Mouse (Mus musculus) limb, embryonic 15.5 days (tissue): ENCODE results near the gene Paqr7. TPM values are rescaled to one million over a fixed set of nuclear protein-coding genes. Genes with fewer than 3 reads are reported as not detected.

Experiments
- ATAC-seq: fragments of 200-750 bp; cut with Nextera tagmentation; 2 replicates; pipeline ENCODE4 v1.8.0; 2017; ENCODE audit warnings: low read depth, moderate TSS enrichment; ENCODE audit not compliant: insufficient number of reproducible peaks, low FRiP score, low TSS enrichment
- H3K27ac ChIP-seq: fragments of 300-500 bp; sonication (generic); 2 replicates; pipeline ENCODE4 v1.5.1; 2015; ENCODE audit warnings: moderate library complexity, mild to moderate bottlenecking, inconsistent platforms
- H3K27me3 ChIP-seq: fragments of 300-500 bp; sonication (generic); 2 replicates; pipeline ENCODE4 v1.6.1; 2015; ENCODE audit warnings: inconsistent platforms
- H3K36me3 ChIP-seq: fragments of 300-500 bp; sonication (generic); 2 replicates; pipeline ENCODE4 v1.6.1; 2015; ENCODE audit warnings: inconsistent platforms
- H3K4me1 ChIP-seq: fragments of 300-500 bp; sonication (generic); 2 replicates; pipeline ENCODE4 v1.6.1; 2015; ENCODE audit warnings: inconsistent platforms
- H3K4me2 ChIP-seq: fragments of 300-500 bp; sonication (generic); 2 replicates; pipeline ENCODE4 v1.6.1; 2015; ENCODE audit warnings: mild to moderate bottlenecking, inconsistent platforms
- H3K4me3 ChIP-seq: fragments of 300-500 bp; sonication (generic); 2 replicates; pipeline ENCODE4 v1.5.1; 2015; ENCODE audit warnings: mild to moderate bottlenecking, inconsistent platforms
- H3K9ac ChIP-seq: fragments of 300-500 bp; sonication (generic); 2 replicates; pipeline ENCODE4 v1.6.1; 2015; ENCODE audit warnings: inconsistent platforms
- H3K9me3 ChIP-seq: fragments of 300-500 bp; sonication (generic); 2 replicates; pipeline ENCODE4 v1.6.1; 2016; ENCODE audit warnings: inconsistent platforms
- WGBS: fragments of 180-500 bp; shearing (Covaris S2); methylation state at CpG from one replicate; pipeline ENCODE4 v1.1.7; 2015; 5-methylcytosine and 5-hydroxymethylcytosine counted together
- polyA plus RNA-seq: library from polyadenylated mRNA; unstranded; fragments of >200 nt; fragmentation: Nextera tagmentation; extraction: Ambion mirVana; gene quantifications from 2 replicates; pipeline ENCODE4 v1.2.1, GENCODE M21; 2015

Paqr7 gene
- polyA plus RNA-seq, 1 experiment from 2014 or later = 6.3 TPM

DNA sequence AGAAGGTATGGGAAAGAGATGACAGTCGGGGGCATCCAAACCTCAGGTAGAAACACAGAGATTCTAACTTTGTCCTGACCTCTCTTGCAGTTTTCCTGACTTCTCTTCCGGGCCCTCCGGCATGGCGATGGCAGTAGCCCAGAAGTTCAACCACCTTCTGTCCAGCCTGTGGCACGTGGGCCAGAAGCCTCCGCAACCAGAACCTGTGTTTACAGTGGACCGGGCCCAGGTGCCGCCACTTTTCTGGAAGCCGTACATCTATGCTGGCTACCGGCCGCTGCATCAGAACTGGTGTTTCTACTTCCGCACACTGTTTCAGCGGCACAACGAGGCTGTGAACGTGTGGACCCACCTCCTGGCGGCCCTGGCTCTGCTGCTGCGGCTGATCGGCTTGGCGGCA is 10.2 kb downstream of the Paqr7 start:
- no peaks in the 10 kb centered on the region for H3K27me3 ChIP-seq
- ATAC-seq = no peak
- peaks cover 13% of the 10 kb centered on the region; the same call in 1 of the 2 replicates for H3K36me3 ChIP-seq
- WGBS = 85% methylated on average over 19 of the region's 19 CpGs
- no peak overlapping the region for H3K9ac ChIP-seq
- no peak overlapping the region for H3K27ac ChIP-seq
- no peak overlapping the region for H3K4me2 ChIP-seq
- H3K9me3 ChIP-seq = no peaks in the 10 kb centered on the region
- H3K4me1 ChIP-seq = peaks cover 9% of the 10 kb centered on the region
- no peak overlapping the region for H3K4me3 ChIP-seq

DNA sequence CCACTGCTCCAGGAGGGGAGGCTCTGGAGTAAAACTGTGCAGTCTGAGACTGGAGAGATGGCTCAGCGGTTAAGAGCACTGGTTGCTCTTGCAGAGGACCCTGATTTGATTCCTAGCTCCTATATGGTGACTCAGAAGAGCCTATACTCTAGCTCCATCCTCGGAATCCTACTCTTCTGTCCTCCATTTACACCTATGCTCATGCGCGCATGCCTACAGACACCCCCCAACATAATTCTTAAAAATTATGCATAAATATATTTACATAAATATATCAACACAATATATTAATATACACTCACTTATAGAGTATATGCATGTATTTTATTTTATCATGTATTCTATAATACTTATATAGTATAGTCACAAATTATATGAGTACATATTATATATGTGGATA is 13.9 kb downstream of the Paqr7 start:
- 78% methylated on average over 4 of the region's 4 CpGs for WGBS
- H3K4me2 ChIP-seq = peak overlapping the region; percentile 97

DNA sequence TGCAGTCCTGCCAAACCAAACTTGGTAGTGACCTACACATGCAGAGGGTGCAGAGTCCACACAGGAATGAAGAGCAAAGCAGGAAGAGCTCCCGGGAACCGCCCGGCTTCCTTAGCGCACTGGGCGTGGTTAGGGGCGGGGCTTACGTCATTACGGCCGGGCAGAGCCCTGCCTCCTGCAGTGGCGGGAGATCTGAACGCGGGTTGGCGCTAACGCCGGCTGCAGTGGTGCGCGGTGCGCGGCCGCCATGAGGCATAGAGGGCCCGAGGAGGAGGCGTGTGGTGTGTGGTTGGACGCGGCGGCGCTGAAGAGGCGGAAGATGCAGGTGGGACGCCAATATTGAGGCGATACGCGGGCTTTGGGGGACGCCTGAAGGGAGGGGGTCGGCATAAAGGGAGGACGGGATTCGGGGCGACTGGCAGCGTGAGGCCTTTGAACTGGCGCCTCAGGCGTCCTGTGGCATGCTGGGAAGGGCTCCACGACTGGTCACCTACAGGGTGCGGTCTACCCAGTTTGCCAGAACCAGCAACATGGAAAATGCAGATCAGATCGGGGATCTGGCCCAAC is 14.4 kb downstream of the Paqr7 start, which contains the start of gene Aunip:
TSS of gene Aunip (plus strand) at position 155 of the 567 bp plus-strand sequence.
- peaks cover 23% of the 10 kb centered on the region for H3K4me1 ChIP-seq
- WGBS = under 1% methylated on average over 42 of the region's 42 CpGs

More for the DNA sequence above, 13.9 kb downstream of the Paqr7 start:
- no peaks in the 10 kb centered on the region for H3K27me3 ChIP-seq
- H3K4me1 ChIP-seq = peaks cover 23% of the 10 kb centered on the region
- no peaks in the 10 kb centered on the region for H3K9me3 ChIP-seq
- H3K9ac ChIP-seq = no peak overlapping the region
- H3K4me3 ChIP-seq = peak overlapping the region; percentile 62; the same call in 1 of the 2 replicates
- no peak overlapping the region for H3K27ac ChIP-seq
- no peak for ATAC-seq
- peaks cover 13% of the 10 kb centered on the region; the same call in 1 of the 2 replicates for H3K36me3 ChIP-seq

DNA sequence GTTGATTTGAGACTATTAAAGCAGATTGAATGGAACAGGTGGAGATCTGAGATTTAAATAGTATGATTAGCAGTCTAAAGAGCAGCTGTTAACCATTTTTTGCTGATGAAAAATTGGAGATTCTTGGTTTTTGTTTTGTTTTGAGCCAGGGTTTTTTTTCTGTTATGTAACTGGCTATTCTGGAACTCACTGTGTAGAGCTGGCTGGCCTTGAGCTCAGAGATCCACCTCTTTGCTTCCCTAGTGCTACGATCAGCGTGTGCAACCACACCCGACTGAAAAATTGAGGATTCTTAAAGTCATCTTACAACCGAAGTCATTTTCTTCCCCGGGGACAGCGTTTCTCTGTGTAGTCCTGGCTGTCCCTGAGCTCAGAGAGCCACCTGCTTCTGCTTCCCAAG is 15.2 kb downstream of the Paqr7 start:
- Histone ChIP-seq H3K4me1 (peaks cover 23% of the 10 kb centered on the region), H3K4me3 (peak overlapping the region; percentile 62), H3K27ac (no peak overlapping the region), H3K36me3 (peaks cover 13% of the 10 kb centered on the region; the same call in 1 of the 2 replicates), H3K9me3 (no peaks in the 10 kb centered on the region), H3K4me2 (peak overlapping the region; percentile 97), H3K9ac (no peak overlapping the region), H3K27me3 (no peaks in the 10 kb centered on the region)
- 71% methylated on average over 6 of the region's 6 CpGs for WGBS
- ATAC-seq = no peak

More for the DNA sequence above, 14.4 kb downstream of the Paqr7 start, which contains the start of gene Aunip:
- H3K27me3 ChIP-seq = no peaks in the 10 kb centered on the region
- peaks cover 13% of the 10 kb centered on the region; the same call in 1 of the 2 replicates for H3K36me3 ChIP-seq
- peak within 1 kb of the TSS; percentile 97 for H3K4me2 ChIP-seq
- peak within 1 kb of the TSS; percentile 52 for H3K9ac ChIP-seq
- no peaks in the 10 kb centered on the region for H3K9me3 ChIP-seq
- peak; percentile 90 for ATAC-seq
- peak within 1 kb of the TSS; percentile 11; the same call in 1 of the 2 replicates for H3K27ac ChIP-seq
- peak within 1 kb of the TSS; percentile 62 for H3K4me3 ChIP-seq

DNA sequence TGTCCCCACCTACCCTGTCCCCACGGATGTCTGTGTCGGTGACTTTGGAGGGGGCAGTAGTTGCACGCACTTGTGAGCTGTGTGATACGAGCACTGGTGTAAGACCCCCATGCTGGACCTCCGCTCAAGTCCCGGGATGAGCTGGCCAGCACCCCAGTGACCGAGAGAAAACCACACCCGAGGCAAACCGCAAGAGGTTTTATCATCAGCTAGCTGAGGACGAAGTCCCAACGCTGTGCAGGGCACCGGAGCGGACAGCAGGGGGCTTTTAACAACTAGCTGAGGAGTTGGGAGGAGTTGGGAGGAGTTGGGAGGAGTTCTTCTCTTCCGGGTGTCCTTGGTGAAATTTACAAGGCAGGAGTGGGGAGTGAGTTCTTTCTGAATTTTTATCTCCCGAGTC is 16.3 kb downstream of the Paqr7 start:
- Histone ChIP-seq H3K4me3 (peak overlapping the region; percentile 20; the same call in 1 of the 2 replicates), H3K4me2 (peak overlapping the region; percentile 39), H3K9ac (no peak overlapping the region), H3K36me3 (0 out of 2 replicates have a peak, but pooled peaks cover 5% of the 10 kb centered on the region), H3K27ac (0 out of 2 replicates have a peak overlapping the region, but pooled peaks have one; percentile 22), H3K4me1 (peaks cover 24% of the 10 kb centered on the region), H3K27me3 (no peaks in the 10 kb centered on the region), H3K9me3 (no peaks in the 10 kb centered on the region)
- no peak for ATAC-seq
- WGBS = 17% methylated on average over 15 of the region's 15 CpGs

DNA sequence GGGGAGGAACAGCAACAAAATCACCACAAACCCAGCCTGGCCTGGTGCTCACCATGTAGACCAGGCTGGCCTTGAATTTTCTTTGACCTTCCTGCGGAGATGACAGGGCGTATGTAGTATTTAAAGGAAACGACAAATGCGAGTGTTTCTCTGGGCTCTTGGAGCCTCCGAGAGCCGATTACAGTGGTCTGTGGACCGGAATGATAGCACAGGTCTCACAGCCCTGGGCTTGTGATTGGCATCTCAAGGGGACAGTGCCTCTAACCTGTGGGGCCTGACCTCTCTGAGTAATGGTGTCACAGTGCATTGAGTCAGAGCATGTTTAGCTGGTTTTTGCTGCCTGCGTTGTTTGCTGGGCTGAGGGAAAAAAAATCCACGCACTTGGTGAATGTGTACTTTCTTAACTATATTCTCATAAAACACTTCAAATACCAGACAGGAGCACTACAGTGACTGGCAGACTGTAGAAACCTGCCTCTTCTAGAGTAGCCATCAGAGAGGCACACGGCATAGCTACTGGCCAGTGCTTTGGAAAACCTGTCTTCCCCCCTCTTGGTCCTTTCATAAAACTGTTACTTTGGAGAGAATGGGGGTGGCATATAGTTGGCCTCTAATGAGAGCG is 17.9 kb downstream of the Paqr7 start:
- H3K36me3 ChIP-seq = no peaks in the 10 kb centered on the region
- H3K4me2 ChIP-seq = no peak overlapping the region
- peaks cover 24% of the 10 kb centered on the region for H3K4me1 ChIP-seq
- 85% methylated on average over 11 of the region's 11 CpGs for WGBS
- no peaks in the 10 kb centered on the region for H3K27me3 ChIP-seq
- no peak for ATAC-seq
- no peak overlapping the region for H3K4me3 ChIP-seq
- H3K9ac ChIP-seq = no peak overlapping the region
- no peaks in the 10 kb centered on the region for H3K9me3 ChIP-seq
- no peak overlapping the region for H3K27ac ChIP-seq

DNA sequence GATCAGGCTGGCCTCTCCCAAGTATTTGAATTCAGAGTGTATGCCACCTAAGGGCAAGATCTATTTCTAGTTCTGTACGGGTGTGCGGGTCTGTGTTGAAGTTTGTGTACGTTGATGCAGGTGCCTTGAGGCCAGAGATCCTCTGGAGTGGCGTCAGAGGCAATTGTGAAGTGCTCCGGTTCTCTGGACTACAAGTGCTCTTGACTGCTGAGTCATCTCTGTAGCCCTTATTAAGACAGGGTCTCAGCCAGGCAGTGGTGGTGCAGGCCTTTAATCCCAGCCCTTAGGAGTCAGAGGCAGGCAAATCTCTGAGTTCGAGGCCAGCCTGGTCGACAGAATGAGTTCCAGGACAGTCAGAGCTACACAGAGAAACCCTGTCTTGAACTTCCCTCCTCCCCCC is 19.1 kb downstream of the Paqr7 start:
- H3K9me3 ChIP-seq = no peaks in the 10 kb centered on the region
- no peak for ATAC-seq
- H3K27ac ChIP-seq = no peak overlapping the region
- H3K27me3 ChIP-seq = no peaks in the 10 kb centered on the region
- H3K36me3 ChIP-seq = no peaks in the 10 kb centered on the region
- H3K9ac ChIP-seq = no peak overlapping the region
- no peak overlapping the region for H3K4me2 ChIP-seq
- no peak overlapping the region for H3K4me3 ChIP-seq
- WGBS = 78% methylated on average over 7 of the region's 7 CpGs
- peaks cover 24% of the 10 kb centered on the region for H3K4me1 ChIP-seq

DNA sequence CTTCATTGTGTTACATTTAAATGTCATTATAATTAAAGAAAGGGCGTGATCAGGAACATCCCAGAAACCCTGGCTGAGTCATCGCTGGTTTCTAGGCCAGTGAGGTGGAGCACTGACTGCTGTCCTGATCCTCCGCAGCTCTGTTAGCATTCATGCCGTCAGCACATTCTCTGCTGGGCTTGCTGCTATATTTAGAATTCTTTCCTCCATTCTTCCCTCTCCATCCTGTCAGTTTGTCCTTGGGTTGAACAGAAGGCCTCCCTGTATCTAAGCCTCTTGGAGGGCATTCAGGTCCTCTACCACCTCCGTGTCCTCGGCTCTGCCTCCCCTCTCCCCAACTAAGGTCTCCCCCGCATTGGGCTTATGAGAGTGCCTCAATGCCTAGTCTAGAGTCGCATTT is 20.5 kb downstream of the Paqr7 start:
- Histone ChIP-seq H3K27ac (peak overlapping the region; percentile 33; the same call in 1 of the 2 replicates), H3K9me3 (no peaks in the 10 kb centered on the region), H3K4me1 (peaks cover 14% of the 10 kb centered on the region), H3K9ac (no peak overlapping the region), H3K4me2 (no peak overlapping the region), H3K27me3 (no peaks in the 10 kb centered on the region), H3K4me3 (no peak overlapping the region), H3K36me3 (no peaks in the 10 kb centered on the region; the same call in 1 of the 2 replicates)
- 71% methylated on average over 8 of the region's 8 CpGs for WGBS
- ATAC-seq = no peak

DNA sequence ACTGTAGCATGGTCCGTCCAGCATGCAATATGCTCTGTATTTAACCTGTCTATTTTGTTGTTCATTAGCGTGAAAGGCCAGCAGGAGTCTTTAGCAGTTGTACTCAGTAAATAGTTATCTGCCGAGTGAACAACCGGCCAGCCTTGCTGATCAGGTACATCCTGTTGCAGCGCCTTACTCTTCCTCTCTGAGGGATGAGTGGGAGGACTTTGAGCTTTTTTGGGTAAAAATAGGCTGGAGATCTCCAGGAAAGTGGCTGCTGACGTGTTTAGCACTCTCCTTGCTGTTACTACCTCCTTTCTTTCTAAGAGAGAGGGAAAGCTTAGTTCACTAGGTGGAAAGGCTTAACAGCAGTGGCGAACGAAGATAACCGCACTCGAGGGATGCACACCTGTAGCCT is 21.2 kb downstream of the Paqr7 start:
- no peak for ATAC-seq
- H3K36me3 ChIP-seq = no peaks in the 10 kb centered on the region; the same call in 1 of the 2 replicates

DNA sequence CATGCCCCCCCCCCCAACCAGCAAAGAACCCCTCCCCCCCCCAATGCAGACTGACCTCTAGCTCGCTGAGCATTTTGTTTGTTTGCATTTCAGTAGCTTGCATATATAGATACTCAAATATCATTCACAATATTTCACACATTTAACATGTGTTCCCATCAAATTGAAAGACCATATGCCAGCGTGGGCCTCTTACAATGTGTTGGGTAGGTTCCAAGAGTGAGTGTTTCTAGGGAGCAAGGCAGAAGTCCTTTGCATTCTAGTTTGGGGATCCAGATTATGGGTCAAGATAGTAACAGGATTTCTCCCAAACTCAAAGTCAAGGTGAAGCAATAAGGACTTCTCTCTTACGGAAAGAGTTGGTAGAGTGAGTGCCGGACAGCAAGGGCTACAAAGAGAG is 22.0 kb downstream of the Paqr7 start:
- peaks cover 8% of the 10 kb centered on the region; the same call in 1 of the 2 replicates for H3K36me3 ChIP-seq
- no peaks in the 10 kb centered on the region for H3K27me3 ChIP-seq
- no peak for ATAC-seq

More for the DNA sequence above, 21.2 kb downstream of the Paqr7 start:
- peak overlapping the region; percentile 33; the same call in 1 of the 2 replicates for H3K27ac ChIP-seq
- no peak overlapping the region for H3K4me3 ChIP-seq
- 80% methylated on average over 10 of the region's 10 CpGs for WGBS
- H3K9me3 ChIP-seq = no peaks in the 10 kb centered on the region
- H3K27me3 ChIP-seq = no peaks in the 10 kb centered on the region
- peaks cover 10% of the 10 kb centered on the region for H3K4me1 ChIP-seq
- H3K9ac ChIP-seq = no peak overlapping the region
- H3K4me2 ChIP-seq = no peak overlapping the region

DNA sequence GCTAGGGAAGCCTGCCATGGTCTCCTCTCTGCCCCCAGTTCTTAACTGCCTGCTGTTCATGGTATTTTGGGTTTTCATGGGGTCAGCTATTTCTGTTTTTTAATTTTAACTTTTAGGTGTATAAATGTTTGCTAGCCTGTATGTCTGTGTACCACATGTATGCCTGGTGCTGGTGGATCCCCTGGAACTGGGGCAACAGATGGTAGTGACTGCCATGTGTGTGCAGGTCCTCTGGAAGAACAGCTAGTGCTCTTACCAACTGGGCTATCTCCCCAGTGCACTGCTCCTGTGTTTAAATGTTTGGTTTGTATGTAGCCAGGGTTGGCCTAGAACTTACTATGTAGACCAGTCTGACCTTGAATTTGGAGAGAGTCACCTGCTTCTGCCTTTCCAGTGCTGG is 22.8 kb downstream of the Paqr7 start:
- Histone ChIP-seq H3K9me3 (no peaks in the 10 kb centered on the region), H3K4me2 (no peak overlapping the region), H3K27ac (no peak overlapping the region), H3K9ac (no peak overlapping the region), H3K27me3 (no peaks in the 10 kb centered on the region), H3K4me1 (0 out of 2 replicates have a peak, but pooled peaks cover 4% of the 10 kb centered on the region), H3K4me3 (no peak overlapping the region), H3K36me3 (peaks cover 14% of the 10 kb centered on the region; the same call in 1 of the 2 replicates)
- no peak for ATAC-seq

More for the DNA sequence above, 22.0 kb downstream of the Paqr7 start:
- no peaks in the 10 kb centered on the region for H3K9me3 ChIP-seq
- 87% methylated on average over 4 of the region's 4 CpGs for WGBS
- no peak overlapping the region for H3K4me3 ChIP-seq
- H3K4me2 ChIP-seq = no peak overlapping the region
- H3K27ac ChIP-seq = no peak overlapping the region
- H3K9ac ChIP-seq = no peak overlapping the region
- H3K4me1 ChIP-seq = 0 out of 2 replicates have a peak, but pooled peaks cover 6% of the 10 kb centered on the region

DNA sequence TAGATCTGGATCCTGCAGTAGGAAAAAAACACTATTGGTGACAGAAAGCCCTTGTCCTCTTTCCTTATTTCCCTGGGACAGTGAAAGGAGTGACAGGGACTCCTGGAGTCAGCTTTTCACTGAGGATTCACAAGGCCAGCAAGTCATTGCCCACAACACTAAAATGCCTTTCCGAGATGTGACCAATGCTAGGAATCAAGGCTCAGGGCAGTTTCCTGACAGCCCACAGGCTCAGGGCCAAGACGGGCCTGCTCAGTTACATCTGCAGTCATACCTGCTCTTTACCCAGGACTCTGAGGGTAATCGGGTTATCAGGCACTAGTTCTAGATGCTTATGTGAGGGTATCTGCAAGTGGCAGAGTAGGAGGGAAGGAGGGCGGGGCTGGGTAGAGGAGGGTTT is 26.9 kb downstream of the Paqr7 start:
- no peak overlapping the region for H3K4me2 ChIP-seq
- H3K27ac ChIP-seq = no peak overlapping the region
- no peak overlapping the region for H3K4me3 ChIP-seq
- H3K27me3 ChIP-seq = no peaks in the 10 kb centered on the region
- no peaks in the 10 kb centered on the region for H3K9me3 ChIP-seq
- H3K9ac ChIP-seq = no peak overlapping the region
- no peaks in the 10 kb centered on the region for H3K4me1 ChIP-seq
- ATAC-seq = no peak
- peaks cover 49% of the 10 kb centered on the region for H3K36me3 ChIP-seq
- 86% methylated on average over 4 of the region's 4 CpGs for WGBS
